Mouse (Mus musculus) frontal cortex, adult 2 months (tissue): ENCODE results near the gene Iqsec1. TPM values are rescaled to one million over a fixed set of nuclear protein-coding genes. Genes with fewer than 3 reads are reported as not detected.
A peak's percentile ranks its signal among the peaks of the same experiment; 100 is the strongest.

Source experiments
- DNase-seq, 2 experiments: peaks; one replicate each; pipeline ENCODE4 v3.0.0; 2022; ENCODE audit warnings: low spot score in 1 of 2; ENCODE audit errors: extremely low spot score in 1 of 2
- polyA plus RNA-seq: library from polyadenylated mRNA; depleted of rRNA; stranded (reverse); fragments of >200 nt; gene quantifications from 2 replicates; pipeline ENCODE4 v1.2.3, GENCODE M21; 2012

Gene Iqsec1
- polyA plus RNA-seq, 1 experiment = 142 TPM

DNA sequence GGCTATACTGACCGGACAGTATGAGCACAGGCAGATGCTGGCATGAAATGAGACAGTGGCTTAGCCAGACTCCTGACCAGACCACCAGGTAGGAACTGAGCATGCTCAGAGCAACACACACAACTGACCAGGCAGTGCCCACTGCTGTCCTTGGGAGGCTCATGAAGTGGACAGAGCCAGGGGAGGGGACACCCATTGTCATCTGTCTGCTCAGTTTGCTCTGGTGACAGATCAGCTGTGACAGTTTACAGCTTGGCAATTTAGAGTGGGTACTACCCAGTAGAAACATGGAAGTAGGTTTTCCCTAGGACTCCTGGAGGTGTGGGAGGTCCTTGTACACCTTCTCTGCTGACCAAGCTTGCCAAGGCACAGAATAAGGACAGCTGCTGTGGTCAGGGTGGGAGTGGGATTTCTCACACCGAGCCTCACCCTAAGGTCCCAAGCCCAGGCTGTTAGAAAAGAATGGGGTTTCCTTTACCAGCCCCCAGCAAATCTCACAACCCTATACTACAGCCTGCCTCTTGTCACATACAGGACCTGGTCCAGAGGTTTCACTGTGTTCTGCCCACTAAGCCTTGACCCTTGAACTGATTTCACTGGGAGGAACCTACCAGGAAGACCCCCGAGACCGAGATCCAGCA is 253.0 kb downstream of the Iqsec1 start:
- no peak for DNase-seq

DNA sequence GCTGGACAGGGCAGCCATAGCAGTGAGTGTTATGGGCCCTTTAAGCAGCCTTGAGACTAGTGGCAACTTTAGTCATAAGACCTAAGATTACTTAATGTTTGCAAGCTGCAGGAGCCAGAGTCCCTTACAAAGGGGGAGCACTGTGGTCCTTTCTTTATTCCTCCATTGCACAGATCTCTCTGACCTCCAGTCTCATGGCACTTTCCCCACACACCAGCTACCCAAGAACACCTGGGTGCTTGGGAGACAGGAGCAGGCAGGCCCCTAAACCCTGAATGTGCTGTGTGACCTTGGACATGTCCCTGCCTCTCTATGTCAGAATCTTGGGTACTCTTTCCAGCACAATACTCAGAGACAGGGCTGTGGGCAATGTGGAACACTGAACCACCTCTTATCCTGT is 253.7 kb downstream of the Iqsec1 start:
- no peak for DNase-seq

DNA sequence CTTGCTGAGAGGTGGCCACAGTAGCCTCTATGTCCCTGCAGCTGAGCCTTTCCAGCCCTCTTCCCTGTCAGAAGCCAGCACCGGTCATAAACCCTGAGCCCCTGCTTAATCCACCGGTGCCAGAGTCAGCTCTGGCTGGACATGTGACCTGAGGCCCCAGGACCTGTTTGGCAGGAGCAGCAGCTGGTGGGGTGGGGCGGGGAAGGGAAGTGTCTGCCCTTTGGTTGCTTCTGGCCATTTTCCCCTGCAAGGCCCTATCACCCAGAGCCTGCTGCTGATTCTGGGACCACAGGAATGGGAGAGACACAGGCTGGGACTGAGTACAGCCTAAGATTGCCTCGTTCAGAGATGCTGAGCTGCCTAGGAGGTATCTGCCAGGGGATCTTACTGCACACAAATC is 257.2 kb downstream of the Iqsec1 start:
- DNase-seq = no peak

DNA sequence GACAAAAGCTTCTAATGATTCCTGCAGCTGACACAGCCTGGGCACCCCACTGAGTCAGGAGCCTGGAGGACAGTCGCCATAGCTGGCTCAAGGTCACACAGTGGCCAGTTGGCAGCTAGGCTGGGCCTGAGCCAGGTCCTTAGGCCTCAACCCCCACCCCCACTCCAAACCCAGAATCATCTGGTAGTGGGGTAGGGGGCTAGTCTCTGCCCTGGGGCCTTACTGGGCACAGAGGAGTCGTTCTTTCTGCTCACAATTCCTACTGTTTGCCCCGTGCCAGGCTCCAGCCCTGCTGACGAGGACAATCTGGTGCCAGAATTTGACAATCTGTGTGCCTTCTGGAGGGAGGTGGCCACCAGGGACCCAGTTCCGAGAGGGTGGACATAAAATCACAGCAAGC is 258.7 kb downstream of the Iqsec1 start:
- peak in 1 of 2 experiments; percentile 37 for DNase-seq

DNA sequence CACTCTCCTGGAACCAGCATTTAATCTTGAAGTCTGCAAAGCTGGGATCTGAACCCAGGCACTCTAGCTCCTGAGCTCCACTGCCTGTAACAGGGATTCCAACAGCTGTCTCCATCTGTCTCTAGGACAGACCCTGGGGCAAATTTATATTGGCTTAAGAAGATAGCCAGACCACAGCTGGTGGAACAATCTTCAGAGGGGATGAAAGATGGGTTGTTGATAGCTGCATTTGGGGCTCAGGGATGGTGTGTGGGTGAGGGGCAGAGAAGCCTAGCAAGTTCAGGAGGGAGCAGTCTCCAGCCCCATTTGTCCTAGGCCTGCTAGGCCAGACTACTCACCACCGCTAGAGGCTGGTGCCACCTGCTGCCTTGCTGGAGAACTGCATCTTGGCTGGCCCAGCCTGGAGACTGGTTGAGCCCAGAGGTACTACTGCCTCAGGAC is 260.0 kb downstream of the Iqsec1 start:
- peak in 1 of 2 experiments; percentile 89 for DNase-seq

DNA sequence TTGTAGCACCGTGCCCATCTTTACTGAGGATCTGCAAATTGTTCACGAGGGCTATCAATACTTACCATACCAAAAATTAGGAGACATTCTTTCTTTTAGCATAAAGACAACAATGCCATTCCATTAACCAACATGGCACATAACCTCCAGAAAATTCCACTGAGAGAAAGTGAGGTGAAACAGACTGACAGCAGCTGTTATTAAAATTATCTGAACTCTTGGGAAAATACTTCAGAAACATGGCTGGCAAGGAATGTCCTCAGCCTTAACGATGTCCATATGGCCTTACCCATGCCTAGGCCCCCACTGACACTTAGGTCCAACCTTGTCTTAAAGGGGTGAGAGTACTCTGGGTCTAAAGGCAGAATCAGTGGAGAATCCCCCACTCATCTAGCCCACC is 260.7 kb downstream of the Iqsec1 start:
- no peak for DNase-seq

DNA sequence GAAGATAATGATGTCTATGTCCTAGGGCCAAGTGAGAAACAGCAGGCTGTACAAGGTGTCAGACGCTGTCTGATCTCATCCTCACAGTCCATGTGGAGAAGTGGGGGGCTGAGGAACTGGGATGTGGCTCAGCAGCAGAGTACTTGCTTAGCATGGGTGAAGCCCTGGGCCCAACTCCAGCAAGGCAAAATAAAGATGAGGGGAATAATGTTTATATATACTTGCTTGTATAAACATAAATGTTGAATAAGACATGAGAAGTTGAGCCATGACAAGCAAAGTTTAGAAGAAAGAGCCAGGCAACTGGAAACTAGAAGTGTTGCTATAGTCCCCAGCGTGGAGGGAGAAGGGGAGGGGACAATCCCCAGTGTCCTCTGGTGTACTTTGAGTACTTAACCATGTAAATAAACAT is 261.8 kb downstream of the Iqsec1 start:
- no peak for DNase-seq

DNA sequence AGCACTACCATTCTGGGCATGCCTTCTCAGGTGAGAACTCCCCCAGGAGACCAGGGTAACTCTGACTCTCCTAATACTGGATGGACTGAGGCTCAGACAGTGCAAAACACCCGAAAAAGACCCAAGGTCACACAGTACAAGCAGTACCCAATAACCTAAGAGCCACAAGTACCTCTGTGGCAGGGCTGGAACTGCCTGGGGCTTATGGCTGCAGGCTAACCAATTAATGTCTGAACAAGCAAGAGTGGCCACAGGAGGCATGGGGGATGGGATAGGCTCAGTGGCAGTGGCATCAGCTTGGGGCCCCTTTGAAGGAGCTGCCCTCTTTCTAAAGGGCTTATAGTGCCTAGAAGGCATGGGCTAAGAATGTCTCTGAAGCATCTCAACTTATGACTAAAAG is 263.0 kb downstream of the Iqsec1 start:
- DNase-seq = no peak

DNA sequence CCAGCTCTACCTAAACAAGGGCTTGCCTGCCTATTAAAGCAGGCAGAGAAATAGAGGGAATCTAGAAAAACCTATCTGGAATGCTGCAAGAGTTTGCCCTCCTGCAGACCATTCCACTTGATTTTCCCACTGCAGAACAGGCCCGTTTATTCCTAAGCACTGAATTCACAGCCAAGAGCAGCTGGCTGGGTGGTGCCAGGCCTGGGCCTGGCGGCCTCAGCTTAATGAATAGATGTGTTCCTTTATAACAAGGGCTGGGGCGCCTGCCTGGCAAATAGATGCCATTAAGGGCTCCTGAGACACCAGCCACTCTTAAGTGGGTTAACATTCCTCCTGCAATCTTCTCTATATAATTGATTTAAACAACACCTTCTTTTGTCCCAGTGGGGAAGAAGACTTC is 265.5 kb downstream of the Iqsec1 start:
- no peak for DNase-seq

DNA sequence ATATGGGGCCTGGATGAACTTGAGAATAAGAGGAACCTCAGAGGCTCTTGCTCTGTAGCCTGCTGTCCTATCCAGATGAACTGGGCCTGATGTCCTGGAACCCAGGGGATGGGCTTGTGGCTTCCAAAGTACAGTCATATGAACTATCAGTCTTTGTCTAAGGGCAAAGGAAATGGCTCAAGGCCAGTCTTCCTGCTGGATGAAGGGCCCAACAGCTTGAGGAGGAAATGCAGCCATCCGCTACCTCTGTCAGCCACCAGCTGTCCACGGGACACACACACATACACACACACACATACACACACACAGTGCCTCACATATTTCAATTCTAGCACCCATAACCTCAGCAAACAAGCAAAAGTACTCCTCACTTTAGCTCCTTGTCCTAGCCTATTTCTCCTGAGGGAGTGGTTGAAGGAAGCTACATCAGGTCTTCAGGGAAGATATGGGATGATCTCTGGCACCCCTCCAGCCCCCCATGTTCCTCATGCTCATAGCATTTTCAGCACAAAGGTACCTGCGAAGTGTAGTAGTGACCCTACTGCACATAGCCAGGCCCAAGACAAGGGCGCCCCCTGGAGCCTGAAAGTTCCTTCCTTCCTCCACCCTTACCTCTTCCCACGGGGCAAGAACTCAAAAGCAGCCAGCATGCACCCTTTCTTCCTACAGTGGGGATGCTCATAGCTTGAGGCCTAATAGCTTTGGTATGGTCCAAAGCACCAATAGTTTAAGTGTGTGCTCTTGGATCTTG is 267.3 kb downstream of the Iqsec1 start:
- DNase-seq = no peak

DNA sequence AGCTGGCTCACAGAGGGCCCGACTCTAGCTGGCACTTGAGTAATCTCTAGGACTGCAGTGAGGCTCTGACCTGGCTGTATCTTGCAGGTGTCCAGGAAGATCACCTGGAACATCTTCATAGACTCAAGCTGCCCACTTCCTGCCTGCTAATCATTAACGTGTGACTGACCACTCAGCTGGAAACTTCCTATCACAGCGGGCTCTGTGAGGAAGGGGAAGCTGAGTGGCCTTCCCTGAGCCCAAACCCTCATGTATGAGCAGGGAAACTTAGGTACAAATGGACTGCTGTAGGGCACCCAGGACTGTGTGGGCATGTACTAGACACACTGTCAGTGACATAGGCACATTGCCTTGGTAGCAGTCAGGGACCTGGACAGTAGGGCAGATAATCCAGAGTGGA is 268.3 kb downstream of the Iqsec1 start:
- DNase-seq = no peak

DNA sequence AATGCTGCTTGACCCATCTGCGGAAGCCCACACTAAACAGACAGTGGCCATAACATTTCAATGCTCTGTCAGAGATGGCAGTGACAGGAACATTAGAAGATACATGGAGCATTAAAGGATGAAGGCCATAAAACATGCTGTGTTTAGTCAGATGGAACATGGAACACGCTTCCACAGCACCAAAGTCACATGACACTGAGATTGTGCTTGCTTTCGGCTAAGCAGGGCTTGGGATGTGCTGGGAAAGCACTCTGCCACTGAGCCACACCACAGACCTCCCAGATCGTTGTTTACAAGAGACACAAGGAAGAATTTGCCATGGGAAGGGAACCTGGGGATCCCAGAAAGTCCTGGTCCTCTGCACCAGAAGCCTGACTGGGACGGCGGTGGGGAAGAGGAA is 269.1 kb downstream of the Iqsec1 start:
- no peak for DNase-seq

DNA sequence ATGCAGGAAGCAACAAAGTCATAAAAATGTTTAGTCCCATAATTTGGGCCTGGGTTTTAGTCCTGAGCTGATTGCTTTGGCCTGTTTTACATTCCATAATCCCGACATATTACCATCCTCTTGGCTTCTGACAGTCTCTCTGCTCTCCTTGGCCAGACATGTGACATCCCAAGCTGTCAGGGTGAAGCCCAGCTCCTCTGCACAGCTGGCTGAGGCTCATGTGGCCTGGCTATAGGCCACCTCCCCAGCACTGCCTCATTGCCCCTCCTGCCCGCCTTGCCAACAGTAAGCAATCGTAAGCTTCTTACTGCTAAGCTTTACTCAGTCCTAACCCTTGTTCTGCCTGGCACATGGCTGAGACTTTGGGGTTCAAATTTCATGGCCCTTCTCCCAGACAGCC is 270.0 kb downstream of the Iqsec1 start:
- DNase-seq = no peak

DNA sequence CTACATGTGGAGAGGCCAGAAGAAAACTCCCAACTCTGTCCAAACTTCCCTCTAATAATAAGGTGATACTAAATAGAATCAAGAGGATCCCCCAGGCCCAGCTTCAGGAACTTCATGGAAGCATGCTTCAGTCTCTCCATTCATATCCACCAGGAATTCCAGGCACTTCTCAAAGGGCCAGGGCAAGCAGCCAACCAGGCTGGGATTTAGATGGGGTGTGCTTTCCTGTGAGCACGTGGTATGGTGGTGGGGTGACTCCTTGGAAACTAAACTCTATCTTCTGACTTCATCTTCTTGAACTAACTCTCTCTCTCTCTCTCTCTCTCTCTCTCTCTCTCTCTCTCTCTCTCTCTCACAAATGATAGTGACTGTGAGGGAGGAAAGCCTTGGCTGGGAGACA is 270.8 kb downstream of the Iqsec1 start:
- DNase-seq = no peak

DNA sequence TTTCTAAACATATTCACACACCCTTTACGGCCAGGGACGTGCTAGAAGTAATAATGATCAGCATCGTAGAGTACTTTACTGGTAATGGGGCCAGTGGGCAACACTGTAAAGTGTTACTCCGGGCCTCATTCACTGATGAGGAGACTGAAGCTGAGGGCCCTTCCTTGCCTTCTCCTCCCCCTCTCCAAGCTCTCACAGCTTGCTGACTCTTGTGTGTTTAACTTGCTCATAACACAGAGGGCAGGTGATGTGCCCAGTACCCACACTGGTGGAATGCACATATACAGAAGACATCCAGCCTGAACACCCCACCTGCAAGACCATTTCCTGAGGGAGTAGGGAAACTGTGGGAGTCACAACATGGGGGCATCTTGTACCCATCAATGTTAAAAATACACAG is 271.6 kb downstream of the Iqsec1 start:
- no peak for DNase-seq

DNA sequence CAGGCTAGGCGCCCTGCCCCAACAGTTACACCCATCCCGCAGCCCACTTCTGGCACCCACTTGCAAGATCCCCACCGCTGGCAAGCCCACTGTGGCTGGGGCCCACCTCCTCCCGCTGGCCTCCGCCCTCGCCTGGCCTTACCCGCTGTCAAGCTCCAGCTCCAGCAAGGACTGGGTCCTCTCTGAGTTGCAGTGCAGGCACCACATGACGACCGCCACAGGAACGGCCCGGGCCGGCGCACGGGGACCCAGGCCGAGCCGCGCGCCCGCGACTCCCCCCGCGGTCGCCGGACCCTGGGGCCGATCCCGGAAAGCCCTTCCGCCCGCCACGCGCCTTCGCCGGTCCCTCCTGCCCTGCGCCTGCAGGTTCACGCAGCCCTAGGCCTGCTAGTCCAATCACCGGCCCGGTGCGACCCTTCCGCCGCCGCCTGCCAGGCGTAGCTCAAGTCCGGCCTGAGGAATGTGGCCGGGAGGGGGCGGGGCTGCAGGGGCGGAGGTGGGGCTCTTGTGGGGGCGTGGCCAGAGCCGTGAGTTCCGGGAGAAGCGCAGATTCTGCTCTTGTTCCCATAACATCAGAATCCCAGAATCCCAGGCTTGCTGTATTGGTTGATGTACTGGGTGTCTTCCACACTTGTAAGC is 272.3 kb downstream of the Iqsec1 start:
- DNase-seq = no peak

DNA sequence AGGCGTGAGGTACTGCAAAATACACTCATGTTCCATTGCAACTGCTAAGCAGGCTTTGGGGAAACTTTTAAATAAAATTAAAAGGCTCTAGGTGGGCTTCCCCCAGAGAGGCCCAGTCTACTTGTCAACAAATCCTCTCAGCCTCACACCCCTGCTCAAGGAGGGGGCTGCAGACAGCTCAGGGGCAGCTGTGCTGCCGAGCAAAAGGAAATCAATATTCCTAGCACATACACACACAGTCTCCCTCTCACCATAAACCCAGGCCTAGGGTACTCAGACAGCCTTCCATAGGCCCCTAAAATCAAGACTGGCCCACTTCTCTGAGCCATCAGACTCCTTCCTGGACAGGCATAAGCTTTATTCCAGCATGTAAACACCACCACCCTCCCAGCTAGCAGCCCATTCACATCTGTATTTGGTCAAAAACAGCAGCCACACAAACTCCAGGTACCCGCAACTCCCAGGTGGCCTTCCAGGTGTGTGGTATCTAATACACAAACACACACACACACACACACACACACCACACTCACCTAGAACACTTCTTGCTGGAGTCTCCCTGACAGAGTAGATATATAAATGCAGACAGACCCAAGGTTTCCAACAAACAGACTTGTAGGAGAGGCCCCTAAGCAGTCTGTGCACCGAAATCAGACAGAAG is 273.1 kb downstream of the Iqsec1 start:
- DNase-seq = no peak

DNA sequence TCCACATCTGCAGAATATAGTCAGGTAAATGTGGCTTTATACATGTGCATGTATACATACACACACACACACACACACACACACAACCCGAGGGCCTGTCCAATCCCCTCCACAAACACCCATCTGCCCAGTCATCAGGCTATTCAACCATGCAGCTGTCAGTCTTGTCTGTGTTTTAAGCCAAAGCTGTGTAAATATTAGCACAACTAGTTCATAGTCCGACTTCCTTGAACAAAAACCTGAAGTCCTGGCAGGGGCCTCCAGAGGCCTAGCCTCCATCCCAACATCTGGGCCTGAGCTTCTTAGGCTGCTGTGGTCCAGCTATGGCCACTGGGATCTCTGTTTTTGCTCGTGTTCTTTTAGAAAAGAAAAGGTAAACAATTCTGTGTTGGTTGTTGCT is 274.8 kb downstream of the Iqsec1 start:
- no peak for DNase-seq

DNA sequence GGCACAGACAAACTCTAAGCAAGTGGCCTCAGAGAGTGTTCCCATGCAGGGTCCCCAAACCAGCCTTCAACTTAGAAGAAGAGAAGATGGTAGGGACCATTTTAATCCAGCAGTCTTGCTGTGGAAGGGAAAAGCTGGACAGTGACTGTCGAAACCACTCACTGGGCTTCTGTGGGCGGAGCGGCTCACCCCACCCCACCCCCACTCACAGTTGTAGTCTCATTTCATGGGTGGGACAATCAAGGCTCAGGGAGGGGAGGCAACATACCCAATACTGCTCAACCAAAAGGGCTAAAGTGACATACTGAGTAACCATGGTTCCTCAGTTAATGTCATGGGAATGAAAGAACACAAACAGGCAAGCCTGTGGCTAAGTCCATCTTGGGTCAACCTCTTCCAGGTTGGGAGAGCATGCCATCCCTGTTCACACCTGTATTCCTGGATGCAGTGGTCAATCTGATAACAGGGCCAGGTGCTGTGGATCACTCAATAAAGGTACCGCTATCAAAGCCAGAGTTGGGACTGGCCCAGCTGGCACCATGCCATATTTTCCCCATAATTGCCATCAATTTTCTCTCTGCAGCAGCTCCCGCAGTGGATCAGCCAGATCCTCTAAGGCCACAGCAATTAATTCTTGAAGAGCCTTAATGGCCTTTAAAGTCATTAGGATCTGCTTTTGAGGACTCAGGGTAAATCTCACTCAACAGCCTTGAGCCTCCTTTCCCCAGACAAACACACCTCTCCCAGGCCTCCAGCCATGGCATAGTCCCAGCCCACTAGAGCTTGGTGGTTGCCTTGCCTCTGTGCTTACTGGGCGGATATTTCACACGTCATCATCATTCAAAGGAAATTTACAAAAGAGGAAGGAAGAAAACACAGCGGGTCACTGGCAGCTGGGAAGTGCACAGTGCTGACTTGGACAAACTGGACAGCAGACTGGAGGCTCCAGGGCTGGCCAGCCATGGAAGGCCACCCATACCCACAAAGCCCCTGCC is 275.7 kb downstream of the Iqsec1 start:
- DNase-seq = no peak

DNA sequence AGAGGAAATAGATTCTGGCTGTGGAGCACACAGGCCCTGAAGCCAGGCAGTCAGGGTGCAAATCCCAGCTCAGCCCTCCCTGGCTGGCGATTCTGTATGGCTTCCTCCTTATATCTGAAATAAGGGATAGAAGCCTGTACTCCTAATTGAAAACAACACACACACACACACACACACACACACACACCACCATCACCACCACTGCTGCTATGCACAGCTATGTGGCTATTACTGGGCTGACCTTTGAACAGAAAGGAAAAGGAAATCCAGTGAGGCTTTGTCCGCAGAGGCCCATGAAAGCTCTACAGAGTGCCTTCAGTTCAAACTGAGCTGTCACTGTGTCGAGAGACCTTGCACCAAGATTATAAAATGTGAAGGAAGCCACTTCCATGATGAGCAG is 276.4 kb downstream of the Iqsec1 start:
- DNase-seq = no peak
